Mouse (Mus musculus) cerebellum, adult 11 months (tissue): ENCODE data around the gene Celsr2.

Source experiments
- DNase-seq: peaks from one replicate; pipeline ENCODE4 v3.0.0; 2022

The Celsr2 gene

DNA sequence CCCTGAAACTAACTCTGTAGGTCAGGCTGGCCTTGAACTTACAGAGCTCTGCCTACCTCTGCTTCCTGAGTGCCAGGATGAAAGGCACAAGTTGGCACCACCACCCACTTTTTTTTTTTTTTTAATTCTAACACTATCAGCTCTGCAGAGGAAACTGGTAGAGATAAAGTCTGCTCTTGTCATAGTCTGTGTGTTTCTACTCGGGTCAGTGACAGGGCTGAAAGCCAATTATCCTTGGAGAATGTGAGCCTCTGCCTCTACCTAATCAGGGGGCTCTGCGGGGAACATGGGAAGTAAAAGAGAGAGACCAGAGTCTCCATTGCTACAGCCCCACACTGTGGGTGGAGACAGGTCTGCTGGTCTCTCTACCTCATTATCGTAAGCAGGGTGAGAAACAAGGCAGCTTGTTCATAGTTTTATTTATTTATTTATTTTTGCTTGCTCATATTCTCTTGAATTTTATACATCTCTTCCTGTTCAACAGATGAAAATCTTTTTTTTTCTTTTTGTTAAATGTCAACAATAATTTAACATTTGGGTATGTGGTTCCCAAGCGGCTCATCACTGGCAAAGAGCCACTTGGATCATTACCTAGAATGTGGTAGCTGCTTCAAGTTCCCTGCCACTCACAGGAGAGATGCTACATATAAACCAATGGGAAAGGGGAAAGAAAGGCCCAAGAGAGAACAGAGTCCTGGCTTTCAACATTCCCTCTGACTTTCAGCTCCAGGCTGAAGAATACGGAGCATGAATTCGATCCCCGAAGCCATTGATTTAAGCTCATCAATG, 36.3 kb downstream of the Celsr2 start:
- no peak for DNase-seq

DNA sequence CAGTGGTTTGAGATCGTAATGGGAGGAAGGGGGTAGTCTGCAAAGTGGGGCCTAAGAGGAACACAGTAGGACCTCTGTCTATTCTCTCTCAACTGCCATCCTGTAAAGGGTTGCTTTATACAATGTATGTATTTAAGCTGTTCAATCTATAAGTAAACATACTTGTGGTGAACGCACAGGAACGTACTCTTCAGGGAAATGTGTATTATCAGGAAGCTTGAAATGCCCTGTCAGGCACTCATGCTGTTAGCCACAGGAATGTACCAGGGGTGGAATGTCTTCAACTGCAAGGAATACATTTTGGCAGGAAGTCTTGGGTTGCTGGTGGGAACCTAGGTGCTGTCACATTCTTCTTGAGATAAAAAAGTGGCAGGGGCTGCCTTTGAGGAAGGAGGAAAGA, 42.7 kb downstream of the Celsr2 start:
- DNase-seq, result no peak

DNA sequence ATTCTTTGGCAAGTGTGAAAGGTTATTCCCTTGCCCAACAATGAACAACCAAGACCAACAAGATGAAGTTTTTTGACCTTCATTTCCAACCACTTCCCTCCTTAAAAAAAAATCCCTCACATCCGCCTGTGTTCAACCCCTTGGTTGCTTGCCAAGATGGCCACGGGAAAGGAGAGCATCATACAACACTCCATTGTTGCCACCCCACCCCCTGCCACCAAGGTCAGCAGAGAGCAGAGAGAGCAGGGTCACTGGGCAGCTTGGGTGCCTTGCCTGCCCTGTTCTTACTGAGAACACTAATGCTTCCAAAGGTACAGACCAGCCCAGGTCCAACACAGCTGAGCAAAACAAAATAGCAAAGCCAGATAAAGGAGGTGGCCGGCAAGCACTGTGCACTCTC, 43.1 kb downstream of the Celsr2 start:
- DNase-seq, result no peak

DNA sequence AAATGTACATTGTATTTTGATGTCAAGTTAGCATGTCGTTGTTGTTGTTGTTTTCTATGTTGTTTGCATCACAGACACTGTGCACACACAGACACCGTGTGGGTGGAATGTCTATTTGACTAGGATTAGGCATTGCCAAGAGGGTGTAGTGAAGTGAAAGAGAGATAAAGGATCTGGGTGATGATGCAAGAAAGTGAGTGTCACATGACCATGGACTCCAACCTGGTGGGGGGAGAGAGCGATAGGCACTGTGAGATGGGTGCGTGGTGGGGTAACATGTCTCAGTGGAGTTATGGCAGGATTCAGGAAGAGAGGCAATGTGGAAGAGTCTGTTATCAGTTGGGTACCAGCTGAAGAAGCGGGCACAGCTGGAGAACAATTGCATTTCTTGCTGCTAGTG, 46.6 kb downstream of the Celsr2 start:
- DNase-seq, result no peak

DNA sequence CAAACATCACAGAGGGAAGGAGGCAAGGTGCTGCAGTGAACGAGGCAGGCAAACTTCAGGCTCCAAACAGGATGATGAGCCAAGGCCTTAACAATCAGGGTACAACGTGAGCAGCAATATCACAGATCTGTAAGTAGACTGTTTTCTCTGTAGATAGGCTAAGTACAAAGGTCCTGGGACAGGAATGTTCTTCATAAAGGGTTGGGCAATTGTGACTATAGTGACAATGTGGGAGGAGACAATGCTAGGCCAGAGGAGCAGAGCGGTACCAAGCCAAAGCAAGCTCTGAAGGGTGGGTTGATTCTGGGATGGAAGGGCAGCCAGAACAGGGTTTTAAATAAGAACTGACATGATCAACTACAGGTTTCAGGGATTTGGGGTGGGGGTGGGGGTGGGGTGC, 47.5 kb downstream of the Celsr2 start:
- no peak for DNase-seq

DNA sequence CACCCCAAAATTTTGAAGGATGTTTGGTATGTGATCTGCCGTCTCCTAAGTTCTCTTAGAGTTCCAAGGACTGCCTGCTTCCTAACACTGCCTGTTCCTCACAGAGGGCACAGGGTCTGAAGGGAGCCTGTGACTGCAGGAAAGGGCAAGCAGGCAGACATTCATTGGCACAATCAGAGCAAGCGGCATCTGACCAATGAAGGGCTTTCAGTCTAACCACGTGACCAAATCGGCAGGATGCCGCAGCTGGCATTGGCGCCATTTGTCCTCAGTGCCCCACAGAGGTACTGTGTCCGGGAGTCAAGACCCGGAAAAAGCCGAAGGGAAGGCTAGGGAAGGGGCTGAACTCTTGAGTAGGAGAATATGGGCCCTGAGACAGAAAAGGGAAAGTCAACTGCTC, 48.2 kb downstream of the Celsr2 start:
- DNase-seq, result no peak

DNA sequence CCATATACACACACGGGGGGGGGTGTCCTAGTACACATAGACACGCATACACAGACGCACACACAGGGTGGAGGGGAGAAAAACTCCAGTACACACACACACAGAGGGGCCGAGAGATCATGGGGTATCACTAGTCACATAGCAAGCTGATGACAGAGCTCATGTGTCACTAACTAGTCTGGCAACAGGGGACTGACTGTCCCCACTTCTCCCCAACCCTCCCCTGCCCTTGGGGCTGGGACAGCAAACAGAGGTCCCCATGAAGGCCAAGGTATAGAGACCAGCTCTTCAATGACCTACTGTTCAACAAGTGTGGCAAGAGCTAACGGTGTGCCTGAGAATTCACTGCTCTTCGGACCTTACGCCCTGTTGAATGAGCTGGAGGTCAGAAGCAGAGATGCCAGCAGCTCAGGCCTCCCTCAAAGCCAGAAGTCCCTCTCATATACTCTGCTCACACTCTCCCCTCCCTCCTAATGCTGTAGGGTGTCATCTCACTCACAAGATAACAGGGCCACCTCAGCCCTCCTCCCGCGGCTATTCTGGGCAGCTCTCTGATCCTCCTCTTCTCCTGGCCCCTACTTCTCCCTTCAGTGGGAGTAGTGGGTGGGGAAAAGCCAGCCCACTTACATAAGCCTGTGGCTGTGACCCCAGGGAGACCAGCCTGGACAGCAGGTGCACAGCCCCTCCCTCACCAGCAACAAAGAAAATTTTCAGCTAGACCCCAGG, 50.9 kb downstream of the Celsr2 start, which contains the start of gene Mybphl:
Gene Mybphl (plus strand): TSS at position 642 of the 726 bp plus-strand sequence.
- DNase-seq, result no peak

DNA sequence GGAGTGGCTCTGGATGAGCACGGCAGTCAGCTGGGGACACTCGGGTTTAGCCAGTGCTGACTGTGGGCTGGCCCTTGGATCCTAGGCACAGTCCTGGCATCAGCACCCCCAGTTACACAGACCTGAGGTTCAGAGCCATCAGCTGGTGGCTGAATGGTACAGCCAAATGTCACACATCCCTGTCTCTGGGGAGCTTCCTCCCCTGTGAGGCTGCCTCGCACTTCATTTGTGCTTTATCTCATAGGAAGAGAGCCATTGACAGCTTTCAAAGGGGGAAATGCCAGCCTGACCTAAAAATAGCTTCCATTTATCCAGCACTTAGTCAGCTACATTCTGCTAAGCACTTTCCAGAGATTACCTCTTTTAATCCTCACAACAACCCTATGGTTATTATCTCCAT, 51.7 kb downstream of the Celsr2 start:
- no peak for DNase-seq

DNA sequence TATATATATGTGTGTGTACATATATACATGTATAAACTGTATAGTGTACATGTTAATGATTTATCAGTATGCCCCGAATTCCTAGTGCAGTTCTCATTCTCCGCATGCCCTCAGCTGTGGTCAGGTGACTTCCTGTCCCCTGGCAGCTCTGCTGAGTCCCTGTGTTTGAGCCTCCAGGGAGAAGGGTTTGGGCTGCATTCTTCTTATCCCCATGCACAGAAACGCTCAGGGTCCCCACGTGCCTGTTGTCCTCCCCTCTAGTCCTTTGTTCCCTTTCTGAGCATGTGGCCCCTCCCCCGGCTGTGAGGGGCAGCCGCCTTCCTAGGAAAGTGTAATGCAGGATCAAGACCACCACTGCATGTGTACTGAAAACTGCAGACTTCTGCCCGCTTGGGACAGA, 54.5 kb downstream of the Celsr2 start:
- DNase-seq, result no peak

DNA sequence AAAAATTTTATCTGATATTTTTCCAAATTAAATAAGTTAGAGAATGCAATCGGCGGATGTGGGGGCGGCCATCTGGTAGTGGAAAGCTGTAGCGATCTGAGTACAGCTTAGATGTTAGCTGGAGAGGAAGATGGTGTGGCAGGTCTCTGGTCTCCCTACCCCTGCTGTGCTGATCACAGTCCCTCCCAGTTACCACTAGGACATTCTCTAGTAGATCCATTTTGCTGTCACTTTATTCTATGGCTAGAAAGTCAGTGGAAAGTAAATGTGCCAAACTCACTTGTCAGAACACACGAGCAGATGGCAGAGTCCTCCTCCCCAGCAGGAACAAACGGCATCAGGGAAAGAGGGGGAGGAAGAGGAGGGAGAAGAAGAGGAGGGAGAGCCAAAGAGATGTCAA, 56.9 kb downstream of the Celsr2 start:
- no peak for DNase-seq

DNA sequence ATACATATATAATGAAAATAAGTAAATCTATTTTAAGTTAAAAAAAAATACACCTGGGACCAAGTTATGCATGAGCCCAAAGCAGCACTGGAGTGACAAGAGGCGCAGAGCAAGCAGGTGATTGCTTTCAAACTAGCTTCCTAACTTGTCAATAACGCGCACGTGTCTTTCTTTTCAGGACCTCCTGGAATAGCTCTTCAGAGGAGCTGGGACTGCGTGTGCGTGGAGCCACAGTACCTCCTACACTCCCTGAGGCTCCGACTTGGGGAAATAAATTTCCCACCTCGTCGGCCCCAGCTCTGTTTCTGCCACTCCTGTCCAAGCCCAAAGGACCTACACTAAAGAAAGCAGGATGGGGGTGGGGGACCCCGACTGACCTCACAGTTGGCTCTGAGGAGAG, 58.3 kb downstream of the Celsr2 start:
- DNase-seq, result no peak

DNA sequence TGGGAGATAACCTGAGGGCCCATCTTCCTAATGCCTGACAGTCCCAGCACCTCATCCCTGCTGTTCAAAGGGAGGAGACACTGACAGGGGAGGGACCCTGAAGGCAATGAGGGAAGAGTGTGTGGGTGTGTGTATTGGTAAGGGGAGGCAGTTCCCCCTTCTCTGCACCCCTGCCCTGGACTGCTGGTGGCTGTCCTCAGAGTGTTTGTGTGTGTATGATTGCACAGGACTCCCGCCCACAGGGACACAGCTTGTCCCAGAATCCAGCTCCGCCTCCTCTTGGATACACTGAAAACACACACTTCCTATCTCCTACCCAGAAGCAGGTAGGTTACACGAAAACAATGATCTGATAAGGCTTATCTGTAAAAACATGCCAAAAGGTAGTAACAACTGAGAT, 60.1 kb downstream of the Celsr2 start:
- no peak for DNase-seq

DNA sequence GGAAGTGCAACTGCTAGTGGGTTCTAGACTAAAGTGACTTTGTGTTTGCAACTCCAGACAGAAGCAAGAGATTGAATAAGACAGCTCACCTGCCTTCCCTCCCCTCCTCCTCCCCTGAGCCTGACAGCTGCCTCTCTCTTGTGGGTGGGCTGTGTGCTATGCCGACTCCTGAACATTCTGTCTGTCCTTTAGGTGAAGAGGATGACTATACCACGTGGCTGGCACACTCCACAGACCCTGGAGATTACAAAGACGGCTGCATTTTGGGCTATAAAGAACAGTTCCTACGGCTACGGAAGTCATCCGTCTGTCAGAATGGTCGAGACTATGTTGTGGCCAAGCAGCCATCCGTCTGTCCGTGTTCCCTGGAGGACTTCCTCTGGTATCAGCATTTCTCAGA, 67.0 kb downstream of the Celsr2 start:
- DNase-seq, result no peak

DNA sequence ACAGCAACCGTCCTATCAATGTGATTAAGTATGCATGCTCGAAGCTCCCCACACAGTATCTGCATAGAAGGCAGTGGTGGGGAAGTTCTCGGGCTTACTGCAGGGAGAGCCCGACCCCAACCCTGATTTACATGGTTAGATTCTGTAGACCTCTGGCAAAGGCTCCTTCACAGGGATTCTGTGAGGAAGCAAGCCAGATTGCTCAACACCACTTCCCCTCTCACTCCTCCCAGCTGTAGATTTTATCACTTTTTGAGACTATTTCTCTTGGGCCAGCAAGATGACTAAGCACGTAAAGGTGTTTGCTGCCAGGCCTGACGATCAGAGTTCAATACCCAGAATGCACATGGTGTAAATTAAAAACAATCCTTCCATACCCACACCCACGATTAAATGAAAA, 69.5 kb downstream of the Celsr2 start:
- DNase-seq, result no peak

DNA sequence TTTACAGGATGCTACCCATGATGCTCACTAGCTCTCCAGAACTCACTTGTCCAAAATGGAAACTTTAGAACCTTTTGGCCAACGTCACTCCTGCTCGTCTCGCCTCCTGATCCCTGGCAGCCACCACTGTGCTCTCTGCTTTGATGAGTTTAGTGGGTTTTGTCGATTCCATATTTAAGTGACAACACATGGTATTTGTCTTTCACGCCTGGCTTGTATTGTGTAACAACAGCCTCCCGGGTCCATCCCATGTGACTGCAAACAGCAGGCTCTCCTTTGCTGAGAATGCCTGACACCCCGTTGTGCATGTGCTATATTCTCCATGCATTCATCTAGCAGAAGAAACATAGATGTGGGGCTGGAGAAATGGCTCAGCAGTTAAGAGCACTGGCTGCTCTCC, 73.2 kb downstream of the Celsr2 start:
- no peak for DNase-seq

DNA sequence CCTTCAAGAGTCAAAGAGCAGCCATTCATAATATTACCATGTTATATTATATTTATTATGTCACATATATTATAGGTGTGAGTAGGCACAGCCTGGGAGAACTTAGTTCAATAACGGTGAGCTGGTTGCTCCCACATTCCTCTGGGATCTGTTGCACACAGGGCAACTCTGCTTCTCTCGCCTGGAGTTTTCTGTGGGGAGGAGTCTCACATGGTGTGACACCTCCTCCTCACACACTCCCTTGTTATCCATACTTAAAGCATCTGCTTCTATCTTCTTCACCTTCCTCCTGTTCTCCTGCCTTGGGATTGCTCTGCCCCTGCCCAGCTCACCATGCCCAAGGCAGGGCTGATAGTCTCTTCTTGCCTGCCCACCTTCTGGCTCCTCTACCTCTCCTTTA, 74.3 kb downstream of the Celsr2 start:
- no peak for DNase-seq
